Mouse (Mus musculus) heart, postnatal 0 days (tissue): ENCODE data around the gene Cx3cr1.

ENCODE experiments used
- CTCF ChIP-seq: IDR thresholded peaks from 2 replicates; pipeline ENCODE4 v1.5.1; 2016; ENCODE audit warnings: antibody characterized with exemption, control low read depth, low read depth
- EP300 ChIP-seq: IDR thresholded peaks from 2 replicates; pipeline ENCODE4 v1.6.1; 2016; ENCODE audit warnings: antibody characterized with exemption, low read depth

DNA sequence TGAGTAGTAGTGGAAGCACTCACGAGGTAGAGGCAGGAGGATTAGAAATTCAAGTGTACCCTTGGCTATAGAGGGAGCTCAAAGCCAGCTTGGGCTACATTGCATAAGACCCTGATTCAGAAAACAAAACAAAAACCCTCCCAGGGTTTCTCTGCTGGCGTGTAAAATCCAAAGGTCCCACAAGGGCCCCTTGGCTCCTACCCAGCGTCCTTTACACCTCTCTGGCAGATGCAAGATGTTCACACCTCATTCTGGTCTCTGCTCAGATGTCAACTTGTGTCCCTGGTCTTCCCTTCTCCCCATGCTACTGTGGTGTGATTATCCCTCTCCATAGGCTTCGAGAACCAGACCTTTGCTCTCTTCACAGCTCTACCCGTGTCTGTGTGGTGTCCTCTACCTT, 68.9 kb downstream of the Cx3cr1 start:
- TF ChIP-seq CTCF, result no peak
- no peak for TF ChIP-seq EP300
